Mouse (Mus musculus) regulatory T cell (primary cell): ENCODE data around the gene Tmcc1.

Source experiments
- in situ Hi-C: fragments of 300-600 bp; cut with MboI, MseI; formaldehyde crosslinking; loops from one replicate; pipeline ENCODE4 v1.15.1; 2025; ENCODE audit warnings: high pct_unique_total_duplicates

The Tmcc1 gene

GRCm38 (mm10) chr6:116015902-116016301 is 177.4 kb downstream of the Tmcc1 start:
- in situ Hi-C loops = loop anchor here (5.0 kb wide), 1 partner anchor 116 kb away; no protein-coding TSS in a partner anchor

- in situ Hi-C loops = no loop called here
Observed at GRCm38 (mm10) chr6:116014111-116014510, 179.2 kb downstream of the Tmcc1 start.

GRCm38 (mm10) chr6:116013687-116014086 is 179.6 kb downstream of the Tmcc1 start:
- in situ Hi-C loops = no loop called here

GRCm38 (mm10) chr6:116010541-116010940 is 182.7 kb downstream of the Tmcc1 start:
- in situ Hi-C loops = no loop called here

GRCm38 (mm10) chr6:116009426-116009825 is 183.9 kb downstream of the Tmcc1 start:
- in situ Hi-C loops = loop anchor here (5.0 kb wide), 1 partner anchor 117 kb away; no protein-coding TSS in a partner anchor

GRCm38 (mm10) chr6:116007561-116008173 is 185.6 kb downstream of the Tmcc1 start:
- in situ Hi-C loops = loop anchor here (5.0 kb wide), 1 partner anchor 115 kb away; no protein-coding TSS in a partner anchor

- in situ Hi-C loops = loop anchor here (5.0 kb wide), 1 partner anchor 114 kb away; no protein-coding TSS in a partner anchor
Observed at GRCm38 (mm10) chr6:116006731-116007130, 186.6 kb downstream of the Tmcc1 start.

- in situ Hi-C loops = loop anchor here (5.0 kb wide), 1 partner anchor 114 kb away; no protein-coding TSS in a partner anchor
Observed at GRCm38 (mm10) chr6:116005959-116006288, 187.4 kb downstream of the Tmcc1 start.

GRCm38 (mm10) chr6:116005275-116005958 is 187.9 kb downstream of the Tmcc1 start:
- in situ Hi-C loops = loop anchor here (5.0 kb wide), 1 partner anchor 113 kb away; no protein-coding TSS in a partner anchor

GRCm38 (mm10) chr6:116004716-116005115 is 188.6 kb downstream of the Tmcc1 start:
- in situ Hi-C loops = loop anchor here (5.0 kb wide), 1 partner anchor 112 kb away; no protein-coding TSS in a partner anchor

- in situ Hi-C loops = no loop called here
Observed at GRCm38 (mm10) chr6:116004069-116004468, 189.2 kb downstream of the Tmcc1 start.

- in situ Hi-C loops = no loop called here
Observed at GRCm38 (mm10) chr6:116003516-116003915, 189.8 kb downstream of the Tmcc1 start.

- in situ Hi-C loops = no loop called here
Observed at GRCm38 (mm10) chr6:116002311-116003104, 190.8 kb downstream of the Tmcc1 start.

- in situ Hi-C loops = no loop called here
Observed at GRCm38 (mm10) chr6:116000851-116001250, 192.4 kb downstream of the Tmcc1 start.

- in situ Hi-C loops = loop anchor here (10.0 kb wide), 1 partner anchor 1906 kb away; the partner anchor contains the start of gene Hnrnpf
Observed at GRCm38 (mm10) chr6:115999227-115999626, 194.1 kb downstream of the Tmcc1 start.

- in situ Hi-C loops = loop anchor here (10.0 kb wide), 1 partner anchor 1906 kb away; the partner anchor contains the start of gene Hnrnpf
Observed at GRCm38 (mm10) chr6:115998758-115999157, 194.5 kb downstream of the Tmcc1 start.

- in situ Hi-C loops = loop anchor here (10.0 kb wide), 1 partner anchor 1907 kb away; the partner anchor contains the start of gene Hnrnpf
Observed at GRCm38 (mm10) chr6:115997726-115998311, 195.5 kb downstream of the Tmcc1 start.

GRCm38 (mm10) chr6:115996171-115996851 is 197.0 kb downstream of the Tmcc1 start:
- in situ Hi-C loops = loop anchor here (10.0 kb wide), 1 partner anchor 1908 kb away; the partner anchor contains the start of gene Hnrnpf

GRCm38 (mm10) chr6:115995531-115995941 is 197.8 kb downstream of the Tmcc1 start:
- in situ Hi-C loops = loop anchor here (10.0 kb wide), 1 partner anchor 1909 kb away; the partner anchor contains the start of gene Hnrnpf

GRCm38 (mm10) chr6:115994877-115995520 is 198.3 kb downstream of the Tmcc1 start, which contains the start of gene Plxnd1:
TSS of gene Plxnd1 (minus strand) at chr6:115995005.
- in situ Hi-C loops = loop anchor here (10.0 kb wide), 1 partner anchor 1910 kb away; the partner anchor contains the start of gene Hnrnpf
